Mouse (Mus musculus) thymus, postnatal 36 days (tissue): ENCODE results near the gene Glra4.
"Not testable (repeated sequence)": the region's sequence is repeated elsewhere in the genome, so short reads cannot be mapped to it uniquely, and the experiment has no call there.

Source experiments
- DNase-seq, 2 experiments: peaks; one replicate each; pipeline ENCODE4 v3.0.0; 2022; ENCODE audit warnings: mixed read lengths in 2 of 2

Glra4 gene

GRCm38 (mm10) chrX:136714742-136715474 lies 65.0 kb downstream of the Glra4 start:
- not testable (repeated sequence) for DNase-seq

DNA sequence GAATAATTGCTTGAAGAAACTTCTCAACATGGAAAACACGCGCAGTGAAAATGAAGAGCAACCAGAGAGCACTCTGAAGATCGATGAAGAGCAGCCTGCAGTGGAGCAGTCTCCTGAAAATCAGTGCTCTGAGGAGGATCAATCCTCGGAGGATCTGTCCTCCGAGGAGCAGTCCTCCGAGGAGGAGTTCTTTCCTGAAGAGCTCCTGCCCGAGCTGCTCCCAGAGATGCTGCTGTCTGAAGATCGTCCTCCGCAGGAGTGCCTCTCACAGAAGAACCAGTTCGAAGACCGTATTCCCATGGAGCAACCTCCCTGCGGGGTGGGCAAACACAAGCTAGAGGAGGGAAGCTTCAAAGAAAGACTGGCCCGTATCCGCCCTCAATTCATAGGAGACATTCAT lies 71.2 kb downstream of the Glra4 start:
- no peak for DNase-seq

DNA sequence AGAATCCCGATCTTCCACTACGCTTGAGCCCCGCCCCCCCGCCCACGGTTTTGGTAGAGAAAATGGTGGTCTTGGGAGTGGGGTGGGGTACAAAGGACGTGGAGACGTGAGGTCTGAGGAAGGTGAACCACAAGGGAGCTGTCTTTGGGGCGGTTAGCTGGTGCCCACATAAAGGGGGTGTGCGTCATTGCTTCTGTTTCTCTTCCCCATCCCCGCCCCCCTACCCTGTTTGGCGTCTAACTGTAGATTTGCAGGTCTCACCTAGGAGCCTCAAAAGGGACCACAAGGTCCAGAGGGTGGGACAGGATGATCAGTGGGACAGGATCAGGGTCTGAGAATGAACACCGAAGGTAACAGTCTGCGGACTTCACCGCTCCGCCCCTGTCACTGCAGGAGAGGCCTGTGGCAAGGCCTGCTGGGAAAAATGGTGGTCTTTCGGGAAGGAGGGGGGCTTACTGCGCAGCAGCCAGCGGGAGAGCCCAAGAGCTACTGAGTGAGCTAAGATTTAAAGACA lies 71.7 kb downstream of the Glra4 start:
- peak; percentile 19 to 33 for DNase-seq
